Mouse (Mus musculus) gastrocnemius, postnatal 14 days (tissue): ENCODE measurements at regions not wholly inside any gene's neighbourhood (a gene's known extent, or its start where the extent isn't known, plus 50 kb on each side); places are given as distances from the start of the nearest gene placed in this dataset.

Source experiments
- DNase-seq: peaks from one replicate; pipeline ENCODE4 v3.0.0; 2021; ENCODE audit warnings: mixed read lengths
- intact Hi-C: fragments of 180-260 bp; cut with DNase I; formaldehyde crosslinking; loops from one replicate; pipeline ENCODE4 v1.15.1; 2025; ENCODE audit warnings: low total_unique reads

DNA sequence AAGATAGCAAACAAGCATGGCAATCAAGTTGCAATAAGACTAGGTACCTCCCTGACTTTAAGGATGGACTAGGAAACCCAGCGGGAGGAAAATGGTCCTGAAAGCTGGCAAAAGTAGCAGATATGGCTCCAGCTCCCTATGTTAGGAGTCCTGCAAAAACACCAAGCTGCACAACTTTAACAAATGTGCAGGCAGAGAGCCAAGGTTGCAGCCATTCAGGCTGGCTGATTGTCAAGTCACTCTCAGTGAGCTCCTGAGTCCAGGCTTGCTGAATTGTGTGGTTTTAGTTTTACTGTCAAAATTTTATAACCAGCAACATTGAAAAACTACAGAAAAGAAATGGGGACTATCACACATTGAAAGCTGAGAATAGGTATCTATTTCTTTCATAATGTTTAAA lies 1122.8 kb upstream of the Slc10a2 start:
- intact Hi-C loops = no loop called here

DNA sequence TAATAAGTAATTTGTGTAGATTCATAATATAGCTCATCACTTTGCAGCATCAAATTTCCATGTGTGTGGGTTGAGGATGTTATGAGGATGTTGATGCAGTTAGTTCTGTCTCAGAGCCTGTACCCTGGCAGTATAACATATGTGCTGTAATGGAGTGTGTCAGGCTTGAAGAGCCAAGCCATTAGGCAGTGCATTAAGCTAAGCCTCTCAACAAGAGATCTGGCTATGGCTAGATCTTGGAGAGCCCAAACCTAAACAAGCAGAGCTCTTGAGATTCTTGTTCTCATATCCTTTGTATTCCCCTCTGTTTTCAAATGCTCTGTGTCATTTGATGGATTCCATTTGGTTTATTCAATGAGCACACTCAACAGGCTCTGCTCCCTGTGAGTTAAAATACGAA lies 1120.0 kb upstream of the Slc10a2 start:
- intact Hi-C loops = no loop called here

More for the DNA sequence above, 1122.8 kb upstream of the Slc10a2 start:
- no peak for DNase-seq

GRCm38 (mm10) chr8:6207617-6208349 lies 1102.6 kb upstream of the Slc10a2 start:
- intact Hi-C loops = no loop called here
- no peak for DNase-seq

More for the DNA sequence above, 1120.0 kb upstream of the Slc10a2 start:
- DNase-seq = no peak

- DNase-seq = no peak
- intact Hi-C loops = no loop called here
Observed at GRCm38 (mm10) chr8:6204051-6204745, 1099.0 kb upstream of the Slc10a2 start.

DNA sequence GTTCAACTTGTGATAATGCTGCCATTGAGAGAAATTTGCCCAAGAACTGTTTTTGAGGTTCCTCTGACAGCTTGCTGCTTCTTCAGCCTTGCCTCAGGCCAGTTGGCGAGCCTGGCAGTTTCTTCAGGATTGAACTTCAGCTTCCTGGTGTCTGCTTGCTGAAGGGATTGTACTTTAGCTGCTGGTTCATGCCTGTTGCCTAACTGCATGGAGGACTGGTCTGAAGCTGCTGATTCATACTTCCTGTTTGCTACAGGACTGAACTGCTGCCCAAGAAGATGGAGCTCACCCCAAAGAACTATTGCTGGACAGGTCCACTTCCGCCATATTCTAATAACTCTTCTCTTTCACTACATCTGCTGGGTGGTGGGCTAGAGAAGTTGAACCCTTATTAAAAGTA lies 1086.3 kb upstream of the Slc10a2 start:
- intact Hi-C loops = no loop called here
- no peak for DNase-seq

- no peak for DNase-seq
- intact Hi-C loops = no loop called here
Observed at GRCm38 (mm10) chr8:6188422-6188821, 1083.3 kb upstream of the Slc10a2 start.

GRCm38 (mm10) chr8:6186561-6186960 lies 1081.4 kb upstream of the Slc10a2 start:
- intact Hi-C loops = no loop called here

GRCm38 (mm10) chr8:6179602-6180001 lies 1074.5 kb upstream of the Slc10a2 start:
- DNase-seq = no peak
- intact Hi-C loops = no loop called here

More at GRCm38 (mm10) chr8:6186561-6186960, 1081.4 kb upstream of the Slc10a2 start:
- DNase-seq = no peak

- intact Hi-C loops = no loop called here
- no peak for DNase-seq
Observed at GRCm38 (mm10) chr8:6166433-6166832, 1061.3 kb upstream of the Slc10a2 start.

- intact Hi-C loops = no loop called here
- no peak for DNase-seq
Observed at GRCm38 (mm10) chr8:6165230-6165629, 1060.1 kb upstream of the Slc10a2 start.

DNA sequence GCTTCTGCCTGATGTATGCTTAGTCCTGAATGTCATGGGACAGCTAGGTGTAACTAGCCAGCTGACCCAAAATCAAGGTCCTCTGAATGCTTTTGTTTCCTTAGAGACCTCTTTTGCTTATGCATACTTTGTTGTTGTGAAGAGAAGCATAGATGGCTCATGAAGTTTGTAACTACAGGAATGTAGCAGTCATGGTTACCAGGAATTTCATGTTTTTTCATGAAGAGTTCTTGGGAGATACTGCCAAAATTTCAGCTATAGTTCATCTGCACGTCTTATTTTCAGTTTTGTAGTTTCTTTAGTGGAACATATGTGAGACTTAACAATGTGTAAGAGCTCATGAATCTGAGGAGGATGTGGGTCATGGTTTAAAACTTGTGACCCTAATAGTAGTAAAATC lies 1059.6 kb upstream of the Slc10a2 start:
- no peak for DNase-seq
- intact Hi-C loops = no loop called here

DNA sequence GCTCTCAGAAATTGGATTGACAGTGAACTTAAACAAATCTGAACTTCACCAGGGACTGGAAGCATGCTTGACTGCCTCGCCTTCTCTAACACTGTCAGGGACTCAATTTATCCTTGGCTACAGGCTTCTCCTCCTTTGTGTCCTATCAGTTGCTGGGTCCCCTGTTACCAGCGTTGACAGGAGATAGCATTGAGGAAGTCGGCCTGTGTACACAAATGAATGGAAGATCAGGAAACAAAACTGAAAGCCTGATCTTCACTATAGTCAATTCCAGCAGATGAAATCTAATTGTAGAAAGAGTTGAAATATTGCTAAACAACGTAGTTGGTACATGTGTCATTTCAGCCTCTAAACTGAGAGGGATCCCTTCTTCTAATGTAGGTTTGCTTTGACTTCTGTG lies 1039.4 kb upstream of the Slc10a2 start:
- intact Hi-C loops = no loop called here
- DNase-seq = no peak

DNA sequence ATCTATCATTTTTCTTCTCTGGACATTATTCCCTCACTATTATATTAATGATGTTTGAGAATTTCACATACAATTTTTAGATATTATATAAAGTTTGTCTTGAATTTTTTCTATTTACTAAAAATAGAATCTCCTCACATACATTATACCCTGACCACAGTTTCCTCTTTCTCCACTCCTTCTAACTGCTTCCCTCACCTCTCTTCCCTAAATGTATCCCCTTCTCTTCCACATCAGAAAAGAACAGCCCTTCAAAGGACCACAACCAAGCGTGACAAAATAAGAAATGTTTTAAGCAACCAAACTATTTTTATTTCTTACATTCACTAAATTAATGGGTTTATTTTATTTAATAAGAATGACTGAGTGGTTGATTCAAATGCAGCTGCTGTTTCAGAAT lies 1034.9 kb upstream of the Slc10a2 start:
- intact Hi-C loops = no loop called here
- no peak for DNase-seq

DNA sequence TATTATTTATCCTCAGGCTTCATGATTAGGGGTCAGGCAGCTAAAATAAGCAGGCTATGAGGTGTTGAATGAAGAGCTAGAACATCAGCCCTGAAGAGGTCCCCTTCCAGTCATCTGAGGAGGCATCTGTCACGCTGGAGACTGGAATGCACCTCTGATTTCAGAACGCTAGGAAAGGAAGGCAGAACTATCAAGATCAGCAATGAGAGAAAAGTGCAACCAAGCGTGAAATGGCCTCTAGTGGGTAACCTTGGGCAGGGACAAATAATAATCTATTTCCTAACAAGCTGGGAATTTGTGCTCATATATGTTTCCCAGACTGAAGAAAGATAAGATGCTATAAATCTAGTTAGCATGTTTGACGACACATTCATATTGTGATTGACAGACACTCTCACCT lies 1034.0 kb upstream of the Slc10a2 start:
- no peak for DNase-seq
- intact Hi-C loops = no loop called here

GRCm38 (mm10) chr8:6132243-6132751 lies 1027.1 kb upstream of the Slc10a2 start:
- no peak for DNase-seq
- intact Hi-C loops = no loop called here

- no peak for DNase-seq
- intact Hi-C loops = no loop called here
Observed at GRCm38 (mm10) chr8:6125265-6125664, 1020.1 kb upstream of the Slc10a2 start.

DNA sequence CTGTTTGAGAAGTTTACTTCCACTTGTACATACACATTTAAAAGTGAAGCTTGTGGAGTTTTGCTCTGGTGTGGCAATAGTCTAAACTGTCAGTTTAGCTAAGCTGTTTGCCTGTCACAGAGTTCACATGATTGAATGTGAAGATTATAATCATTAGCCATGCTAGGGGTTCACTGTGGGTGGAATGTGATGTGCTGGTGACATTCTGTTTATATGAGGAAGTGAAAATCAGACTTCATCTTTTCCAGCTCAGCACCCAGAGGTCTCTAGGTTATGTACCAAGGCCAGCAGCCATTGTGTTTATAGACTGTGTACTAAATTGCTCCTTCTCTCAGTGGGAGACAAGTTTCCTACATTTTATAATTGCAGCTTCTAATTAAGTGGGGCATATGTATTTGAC lies 1014.4 kb upstream of the Slc10a2 start:
- intact Hi-C loops = no loop called here
- DNase-seq = no peak

DNA sequence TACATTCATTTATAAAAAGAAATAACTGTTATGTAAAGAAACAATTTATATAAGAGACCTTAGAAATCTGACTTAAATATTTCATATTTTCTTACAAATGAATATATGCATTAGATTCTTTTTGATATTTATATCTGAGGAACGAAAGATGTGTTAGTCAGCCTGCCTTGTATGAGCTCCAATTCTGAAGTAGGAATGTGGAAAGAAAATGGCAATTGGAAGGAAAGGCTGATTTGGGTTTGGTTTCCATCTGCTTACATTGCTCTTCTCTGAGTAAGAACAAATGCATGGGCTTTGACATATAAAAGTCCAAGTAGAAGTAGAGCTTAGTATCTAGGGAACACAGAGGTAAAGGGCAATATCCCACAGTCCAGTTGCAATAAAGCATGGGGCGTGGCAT lies 1006.2 kb upstream of the Slc10a2 start:
- DNase-seq = no peak
- intact Hi-C loops = no loop called here

DNA sequence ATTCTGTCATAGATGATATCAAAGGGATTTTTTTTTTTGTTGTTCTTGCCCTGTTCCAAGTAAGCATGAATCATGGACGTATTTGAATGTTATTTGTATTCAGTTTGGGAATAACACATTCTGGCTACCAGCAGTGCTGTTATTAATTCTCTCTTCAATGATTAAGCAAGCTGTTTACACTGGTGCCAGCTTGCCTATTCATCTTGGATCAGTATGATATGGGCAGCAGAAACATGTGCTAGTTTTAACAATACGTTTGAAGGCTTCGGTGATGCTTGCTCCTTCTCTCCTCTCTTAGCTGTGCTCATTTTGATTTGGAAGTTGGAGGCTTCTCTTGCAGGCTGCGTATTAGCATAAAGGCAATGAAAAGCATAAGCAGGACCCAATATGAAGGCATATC lies 984.9 kb upstream of the Slc10a2 start:
- no peak for DNase-seq
- intact Hi-C loops = no loop called here

DNA sequence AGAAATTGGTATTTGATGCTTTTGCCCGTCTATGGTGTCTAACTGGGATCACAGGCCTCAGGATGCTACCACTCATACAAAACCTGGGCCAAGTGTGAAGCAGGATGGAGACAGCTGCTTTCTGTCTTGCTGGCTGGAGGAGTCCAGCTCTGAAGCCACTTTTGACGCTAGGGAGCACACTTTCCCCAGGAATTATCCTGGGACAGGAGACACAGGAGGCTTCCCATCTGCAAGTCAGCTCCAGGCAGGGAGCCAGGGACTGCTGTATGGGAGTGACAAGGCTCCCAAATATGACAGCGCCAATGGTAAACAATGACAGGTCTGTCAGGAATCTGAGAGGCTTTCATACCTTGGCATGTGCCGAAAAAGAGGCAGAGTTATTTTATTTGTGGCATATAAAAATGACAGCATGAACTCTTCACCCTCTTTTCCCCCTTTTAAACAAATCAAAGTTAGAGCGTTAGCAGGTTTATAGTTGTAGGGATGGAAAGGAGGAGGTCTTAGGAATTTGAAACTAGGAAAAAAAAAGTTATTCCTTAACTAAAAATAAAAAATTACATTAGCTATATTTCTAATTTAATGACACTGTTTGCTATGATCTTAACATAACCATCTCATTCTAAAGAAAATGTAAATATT lies 938.9 kb upstream of the Slc10a2 start:
- peak; percentile 14 for DNase-seq

DNA sequence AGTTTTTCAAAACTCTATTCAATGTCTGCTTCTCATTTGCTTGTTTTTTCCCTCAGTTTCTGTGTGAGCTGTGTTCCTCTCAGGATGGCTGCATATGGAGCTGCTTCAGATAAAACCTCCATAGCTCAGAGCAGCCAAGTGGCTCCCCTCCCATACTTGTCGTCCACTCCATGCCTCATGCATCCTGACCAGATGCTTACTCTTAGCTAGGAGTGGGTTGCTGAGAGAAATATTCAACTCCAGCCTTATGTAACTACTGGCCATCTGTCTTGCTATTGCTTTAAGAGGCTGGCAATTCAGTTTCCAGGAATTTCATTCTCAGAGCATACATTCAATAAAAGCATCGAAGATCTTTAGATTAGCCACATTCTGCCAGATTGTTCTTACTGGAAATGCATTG lies 907.1 kb upstream of the Slc10a2 start:
- no peak for DNase-seq
- intact Hi-C loops = no loop called here

More for the DNA sequence above, 938.9 kb upstream of the Slc10a2 start:
- intact Hi-C loops = no loop called here
